Mouse (Mus musculus) lung, postnatal 0 days (tissue): ENCODE results near the gene Nsun7.

Experiments
- CTCF ChIP-seq: IDR thresholded peaks from 2 replicates; pipeline ENCODE4 v1.5.1; 2016; ENCODE audit warnings: antibody characterized with exemption, mild to moderate bottlenecking
- EP300 ChIP-seq: IDR thresholded peaks from 2 replicates; pipeline ENCODE4 v1.6.1; 2016; ENCODE audit warnings: antibody characterized with exemption, mild to moderate bottlenecking, control low read depth

- TF ChIP-seq CTCF, result peak; percentile 52
- no peak for TF ChIP-seq EP300
These were observed 21.0 kb downstream of the Nsun7 start for GRCm38 (mm10) chr5:66280742-66281141.
